Mouse (Mus musculus) ovary, adult 10 weeks (tissue): ENCODE data around the gene Fam83f. TPM values are rescaled to one million over a fixed set of nuclear protein-coding genes. Genes with fewer than 3 reads are reported as not detected.

ENCODE experiments used
- polyA plus RNA-seq: library from polyadenylated mRNA; stranded (reverse); fragments of 350-450 nt; fragmentation: Illumina TruSeq; extraction: RNeasy Lipid Tissue Mini Kit (QIAGEN cat#74804); gene quantifications from one replicate; pipeline ENCODE4 v1.2.3, GENCODE M21; 2014

Gene Fam83f
- 0.23 TPM for polyA plus RNA-seq

DNA sequence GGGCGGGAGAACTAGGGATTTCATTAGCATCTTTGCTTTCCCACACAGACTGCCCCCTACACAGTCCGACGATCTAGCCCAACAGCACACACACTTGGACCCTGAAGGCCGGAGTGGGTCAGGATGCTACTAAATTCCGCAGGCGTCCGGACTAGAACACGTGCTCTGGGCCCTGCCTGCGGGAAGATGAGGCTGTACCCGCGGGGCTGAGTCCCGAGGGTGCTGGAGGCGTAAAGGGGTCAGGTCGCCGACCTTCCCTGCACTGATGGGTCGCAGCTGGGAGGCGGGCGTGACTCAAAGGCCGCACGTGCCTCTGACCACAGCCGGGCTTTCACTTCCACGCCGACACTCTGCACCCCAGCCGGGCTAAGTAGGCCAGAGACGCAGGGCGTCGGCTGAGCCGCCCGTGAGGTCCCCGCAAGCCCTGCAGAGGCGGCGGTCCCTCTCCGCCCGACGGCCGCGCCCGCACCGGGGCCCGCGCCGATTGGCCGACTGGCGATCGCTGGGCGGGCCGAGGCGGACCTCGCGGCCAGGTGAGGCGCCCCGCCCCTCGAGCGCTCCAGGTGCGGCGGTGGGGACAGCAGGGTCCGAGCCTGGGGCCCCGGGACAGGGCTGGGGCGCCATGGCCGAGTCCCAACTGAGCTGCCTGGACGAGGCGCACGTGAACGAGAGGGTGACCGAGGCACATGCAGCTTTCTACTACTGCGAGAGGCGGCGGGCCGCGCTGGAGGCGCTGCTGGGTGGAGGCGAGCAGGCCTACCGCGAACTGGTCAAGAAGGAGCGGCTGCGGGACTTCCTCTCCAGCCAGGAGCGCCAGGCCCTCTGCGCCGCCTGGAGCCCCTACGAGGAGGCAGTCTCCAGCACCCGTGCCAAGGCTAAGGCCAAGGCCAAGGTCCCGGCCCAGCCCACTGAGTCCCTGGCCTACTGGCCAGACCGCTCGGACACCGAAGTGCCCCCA lies at the start of gene Fam83f:
Gene Fam83f, plus strand, starts transcription at position 553 of the 958 bp plus-strand sequence.

DNA sequence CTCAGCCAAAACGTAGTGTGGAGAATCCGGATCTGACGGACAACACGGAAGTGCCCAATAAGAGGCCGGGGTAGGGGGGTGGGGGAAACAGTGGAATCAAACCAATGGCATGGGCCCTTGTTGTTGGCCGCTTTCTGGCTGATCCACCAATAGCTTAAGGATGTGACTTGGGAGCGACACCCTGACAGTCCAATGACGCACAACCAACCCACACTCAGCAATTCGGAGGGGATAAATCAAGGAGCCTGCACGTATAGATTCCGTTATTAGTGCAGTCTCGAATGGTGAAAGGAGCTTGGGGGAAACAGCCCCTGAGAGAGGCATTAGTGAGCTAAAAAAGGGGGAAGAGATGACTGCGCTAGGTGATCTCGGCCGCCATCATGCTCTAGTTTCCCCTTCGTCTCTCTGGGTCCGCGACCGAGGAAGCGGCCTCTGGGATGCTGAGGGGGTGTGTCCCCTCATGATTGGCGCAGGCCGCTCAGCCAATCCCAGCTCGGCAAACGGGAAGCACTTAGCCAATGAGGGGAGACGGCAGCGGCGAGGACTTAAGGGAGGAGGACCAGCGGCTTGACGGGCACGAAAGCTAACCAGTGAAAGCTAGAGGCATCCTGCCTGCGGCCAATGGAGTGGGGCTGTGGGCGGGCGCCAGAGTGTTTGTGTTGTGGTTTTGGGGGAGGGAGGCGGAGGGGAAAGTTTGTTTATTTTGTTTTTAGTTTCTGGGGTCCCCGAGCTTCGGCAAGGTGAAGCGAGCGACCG lies 39.1 kb downstream of the Fam83f start, which contains the start of gene Tnrc6b:
Gene Tnrc6b, plus strand, starts transcription at position 706 of the 756 bp plus-strand sequence.

Other genes with a start within 250 kb of the Fam83f start
- gene Enthd1, start 106.7 kb upstream of the Fam83f start, polyA plus RNA-seq: not detected
- 0.43 TPM for gene Grap2, start 99.3 kb upstream of the Fam83f start, polyA plus RNA-seq
- gene Tnrc6b, start 39.5 kb downstream of the Fam83f start, polyA plus RNA-seq: 37.9 TPM